12 mouse cellular contexts compared by ENCODE assay signal in the genomic region with DNA sequence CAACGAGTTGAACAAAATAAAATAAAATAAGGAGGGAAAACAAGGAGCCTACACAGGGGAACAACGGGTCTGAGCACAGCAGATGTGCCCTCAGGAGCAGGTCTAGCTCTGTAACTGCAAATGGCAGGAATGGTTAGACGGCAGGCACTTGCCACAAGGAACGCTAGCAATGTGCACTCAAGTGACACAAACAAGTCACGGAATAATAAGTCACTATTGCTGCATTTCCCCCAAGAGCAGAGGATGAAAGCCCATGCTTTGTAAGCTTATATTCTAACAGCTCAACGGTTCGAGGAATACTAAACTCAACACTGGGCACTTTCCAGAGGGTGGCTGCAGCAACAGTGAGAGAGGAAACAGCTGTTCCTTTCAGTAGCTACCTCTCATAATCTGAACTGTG.
DNase-seq lines count a peak whose midpoint lies in the region; ATAC-seq lines count a peak whose summit lies in the region.
"Had no signal": no experiment of that assay in that cellular context is flagged by ENCODE, and none has a peak within 500 bp of the region (broad histone marks: within the 10 kb centered on the region; RNA-seq: fewer than 3 reads in every experiment).

No protein-coding gene starts in this region.

- peaks cover 52% of the 10 kb centered on the region for H3K4me1 ChIP-seq in midbrain, embryonic 10.5 days
- peaks cover 33% of the 10 kb centered on the region for H3K4me1 ChIP-seq in midbrain, embryonic 11.5 days (ENCODE audit: control insufficient read depth, insufficient read depth, low read length)
- H3K4me1 ChIP-seq in forebrain, embryonic 16.5 days (replicated peaks; ENCODE audit: control insufficient read depth, insufficient read depth, low read length): peaks cover 34% of the 10 kb centered on the region
- peaks cover 41% of the 10 kb centered on the region for H3K4me1 ChIP-seq in midbrain, embryonic 14.5 days (ENCODE audit: control insufficient read depth, insufficient read depth, low read length)
- H3K4me1 ChIP-seq: megakaryocyte, embryonic 14.5 days had no signal

- H3K9me3 ChIP-seq in midbrain, embryonic 10.5 days (replicated peaks): no peaks in the 10 kb centered on the region
- H3K9me3 ChIP-seq in midbrain, embryonic 11.5 days (ENCODE audit: control insufficient read depth, low read length): no peaks in the 10 kb centered on the region
- no peaks in the 10 kb centered on the region for H3K9me3 ChIP-seq in forebrain, embryonic 16.5 days (ENCODE audit: control insufficient read depth, low read length)
- H3K9me3 ChIP-seq in midbrain, embryonic 14.5 days (ENCODE audit: control insufficient read depth, low read length): no peaks in the 10 kb centered on the region

- DNase-seq in midbrain, embryonic 10.5 days (ENCODE audit: low spot score): no peak
- DNase-seq in midbrain, embryonic 11.5 days (ENCODE audit: low spot score, missing footprints): no peak
- DNase-seq in midbrain, embryonic 14.5 days: peak; percentile 41
- no peak for DNase-seq in thymus, postnatal 0 days (ENCODE audit: low spot score)
- DNase-seq in cerebellum, adult 9-11 months: no peak
- no peak for DNase-seq in layer of hippocampus, adult 9-11 months
- DNase-seq: heart, adult 11 months; heart, postnatal 10 days; liver, postnatal 0 days; thymus, postnatal 4 days had no signal

- H3K27ac ChIP-seq in midbrain, embryonic 10.5 days (replicated peaks): peak overlapping the region; percentile 68
- H3K27ac ChIP-seq in midbrain, embryonic 11.5 days (ENCODE audit: low read depth, low read length): no peak overlapping the region
- peak overlapping the region; percentile 73 for H3K27ac ChIP-seq in forebrain, embryonic 16.5 days (ENCODE audit: low read length)
- peak overlapping the region; percentile 60 for H3K27ac ChIP-seq in midbrain, embryonic 14.5 days (replicated peaks; ENCODE audit: low read depth, low read length)

- ATAC-seq in midbrain, embryonic 11.5 days (ENCODE audit: low FRiP score): no peak
- ATAC-seq in forebrain, embryonic 16.5 days: peak; percentile 30; the same call in 1 of the 2 replicates
- no peak for ATAC-seq in midbrain, embryonic 14.5 days (ENCODE audit: low FRiP score, low TSS enrichment)
- ATAC-seq: liver, postnatal 0 days had no signal

- no peak overlapping the region for H3K9ac ChIP-seq in midbrain, embryonic 11.5 days (ENCODE audit: low read length)
- no peak overlapping the region for H3K9ac ChIP-seq in forebrain, embryonic 16.5 days (replicated peaks; ENCODE audit: low read depth, low read length)
- H3K9ac ChIP-seq in midbrain, embryonic 14.5 days (replicated peaks; ENCODE audit: low read length): no peak overlapping the region
- H3K9ac ChIP-seq: liver, postnatal 0 days had no signal

- WGBS in midbrain, embryonic 10.5 days: 58% methylated on average over 7 of the region's 7 CpGs
- WGBS in midbrain, embryonic 11.5 days: 53% methylated on average over 7 of the region's 7 CpGs
- 5% methylated on average over 7 of the region's 7 CpGs for WGBS in forebrain, embryonic 16.5 days
- WGBS in midbrain, embryonic 14.5 days: 24% methylated on average over 7 of the region's 7 CpGs

- H3K4me2 ChIP-seq in midbrain, embryonic 11.5 days: no peak overlapping the region
- H3K4me2 ChIP-seq in forebrain, embryonic 16.5 days (ENCODE audit: low read length): no peak overlapping the region
- no peak overlapping the region for H3K4me2 ChIP-seq in midbrain, embryonic 14.5 days (ENCODE audit: low read length)

- H3K27me3 ChIP-seq in midbrain, embryonic 10.5 days (ENCODE audit: low read depth, poor library complexity, severe bottlenecking): no peaks in the 10 kb centered on the region
- no peaks in the 10 kb centered on the region for H3K27me3 ChIP-seq in midbrain, embryonic 11.5 days (ENCODE audit: control insufficient read depth, insufficient read depth, low read length)
- no peaks in the 10 kb centered on the region for H3K27me3 ChIP-seq in forebrain, embryonic 16.5 days (replicated peaks; ENCODE audit: control insufficient read depth, insufficient read depth, low read length)
- no peaks in the 10 kb centered on the region for H3K27me3 ChIP-seq in midbrain, embryonic 14.5 days (ENCODE audit: control insufficient read depth, insufficient read depth, low read length)
- H3K27me3 ChIP-seq: megakaryocyte, embryonic 14.5 days had no signal

- no peak overlapping the region for H3K4me3 ChIP-seq in midbrain, embryonic 10.5 days
- H3K4me3 ChIP-seq in midbrain, embryonic 11.5 days (ENCODE audit: low read depth, low read length): no peak overlapping the region
- H3K4me3 ChIP-seq in forebrain, embryonic 16.5 days (replicated peaks; ENCODE audit: low read length): no peak overlapping the region
- no peak overlapping the region for H3K4me3 ChIP-seq in midbrain, embryonic 14.5 days (replicated peaks; ENCODE audit: low read depth, low read length)
- H3K4me3 ChIP-seq: megakaryocyte, embryonic 14.5 days had no signal

- H3K36me3 ChIP-seq in midbrain, embryonic 10.5 days: no peaks in the 10 kb centered on the region
- H3K36me3 ChIP-seq in midbrain, embryonic 11.5 days (ENCODE audit: control insufficient read depth, insufficient read depth, low read length): no peaks in the 10 kb centered on the region
- H3K36me3 ChIP-seq in forebrain, embryonic 16.5 days (ENCODE audit: control insufficient read depth, insufficient read depth): no peaks in the 10 kb centered on the region
- no peaks in the 10 kb centered on the region for H3K36me3 ChIP-seq in midbrain, embryonic 14.5 days (ENCODE audit: control insufficient read depth, insufficient read depth, low read length)
